Mouse (Mus musculus) cerebellum, adult 2 months (tissue): Measurements from ENCODE around the gene Zmym4. TPM values are rescaled to one million over a fixed set of nuclear protein-coding genes. Genes with fewer than 3 reads are reported as not detected.

ENCODE experiments used
- DNase-seq, 2 experiments: peaks; one replicate each; pipeline ENCODE4 v3.0.0; 2021
- H3K27ac ChIP-seq: fragments of 200-500 bp; 2 replicates; pipeline ENCODE4 v1.5.1; 2012; ENCODE audit warnings: low read length, control low read depth, inconsistent platforms; ENCODE audit not compliant: insufficient read depth
- H3K27me3 ChIP-seq: fragments of 200-500 bp; 2 replicates; pipeline ENCODE4 v1.6.1; 2012; ENCODE audit warnings: inconsistent platforms, mild to moderate bottlenecking, low read length, moderate library complexity; ENCODE audit not compliant: control insufficient read depth, insufficient read depth
- H3K4me1 ChIP-seq: fragments of 200-500 bp; 2 replicates; pipeline ENCODE4 v1.6.1; 2011; ENCODE audit warnings: low read length; ENCODE audit not compliant: control insufficient read depth, insufficient read depth
- H3K4me3 ChIP-seq: fragments of 200-500 bp; replicated peaks from 2 replicates; pipeline ENCODE3; 2011; ENCODE audit warnings: mild to moderate bottlenecking, low read depth, low read length, control low read depth; ENCODE audit not compliant: insufficient read depth
- CTCF ChIP-seq: fragments of 200-500 bp; IDR thresholded peaks from 2 replicates; pipeline ENCODE4 v1.5.1; 2011; ENCODE audit warnings: low read depth, mild to moderate bottlenecking, control low read depth, low read length, moderate library complexity, borderline replicate concordance; ENCODE audit not compliant: insufficient read depth
- POLR2A ChIP-seq: fragments of 200-500 bp; IDR thresholded peaks from 2 replicates; pipeline ENCODE4 v1.6.1; 2011; ENCODE audit warnings: low read length, control low read depth, borderline replicate concordance; ENCODE audit not compliant: insufficient read depth
- WGBS: fragments of 180-500 bp; shearing (Covaris S2); methylation state at CpG from one replicate; pipeline ENCODE4 v1.1.7; 2018; 5-methylcytosine and 5-hydroxymethylcytosine counted together
- polyA plus RNA-seq: library from polyadenylated mRNA; depleted of rRNA; stranded (reverse); fragments of >200 nt; gene quantifications from 2 replicates; pipeline ENCODE4 v1.2.3, GENCODE M21; 2012; rRNA removed

The Zmym4 gene
- polyA plus RNA-seq, 1 experiment: 25.7 TPM

GRCm38 (mm10) chr4:126839873-126840272 is 128.1 kb downstream of the Zmym4 start:
- peak; percentile 70 to 87 for DNase-seq

GRCm38 (mm10) chr4:126838799-126839198 is 129.1 kb downstream of the Zmym4 start:
- TF ChIP-seq CTCF: no peak
- no peak for TF ChIP-seq POLR2A
- H3K27me3 ChIP-seq: no peaks in the 10 kb centered on the region
- H3K4me1 ChIP-seq: no peaks in the 10 kb centered on the region
- DNase-seq: no peak
- no peak overlapping the region for H3K27ac ChIP-seq
- no peak overlapping the region for H3K4me3 ChIP-seq
- 82% methylated on average over 7 of the region's 7 CpGs for WGBS

More at GRCm38 (mm10) chr4:126839873-126840272, 128.1 kb downstream of the Zmym4 start:
- Histone ChIP-seq H3K4me1 (no peaks in the 10 kb centered on the region), H3K27me3 (no peaks in the 10 kb centered on the region), H3K4me3 (no peak overlapping the region), H3K27ac (no peak overlapping the region)
- 21% methylated on average over 7 of the region's 7 CpGs for WGBS
- peak; percentile 96 for TF ChIP-seq CTCF
- TF ChIP-seq POLR2A: no peak

DNA sequence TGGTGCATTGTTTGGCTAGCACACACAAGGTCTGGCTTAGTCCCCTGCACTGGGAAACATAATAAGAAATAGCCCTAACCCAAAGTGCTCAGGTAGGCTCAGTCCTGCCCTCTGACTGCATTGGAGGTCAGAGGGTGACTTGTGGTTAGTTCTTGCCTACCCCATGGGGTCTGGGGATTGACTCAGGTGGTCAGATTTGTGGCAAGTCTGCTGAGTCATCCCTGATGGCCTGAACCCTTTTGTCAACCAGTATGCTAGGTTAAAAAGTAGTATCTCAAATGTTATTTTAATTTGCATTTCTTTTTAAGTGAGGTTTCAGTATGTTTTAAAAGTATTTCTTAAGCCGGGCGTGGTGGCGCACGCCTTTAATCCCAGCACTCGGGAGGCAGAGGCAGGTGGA is 136.8 kb downstream of the Zmym4 start:
- TF ChIP-seq POLR2A (no peak), CTCF (no peak)
- WGBS: 98% methylated on average over 5 of the region's 5 CpGs

GRCm38 (mm10) chr4:126823917-126824316 is 144.0 kb downstream of the Zmym4 start:
- WGBS: 86% methylated on average over 5 of the region's 5 CpGs

More for the DNA sequence above, 136.8 kb downstream of the Zmym4 start:
- DNase-seq: no peak
- no peak overlapping the region for H3K27ac ChIP-seq
- no peaks in the 10 kb centered on the region for H3K4me1 ChIP-seq
- H3K4me3 ChIP-seq: no peak overlapping the region
- no peaks in the 10 kb centered on the region for H3K27me3 ChIP-seq

GRCm38 (mm10) chr4:126822891-126823882 is 144.7 kb downstream of the Zmym4 start:
- TF ChIP-seq POLR2A (no peak), CTCF (no peak)
- no peak overlapping the region for H3K4me3 ChIP-seq
- no peaks in the 10 kb centered on the region for H3K4me1 ChIP-seq
- no peak for DNase-seq
- H3K27ac ChIP-seq: no peak overlapping the region
- 63% methylated on average over 9 of the region's 9 CpGs for WGBS
- no peaks in the 10 kb centered on the region for H3K27me3 ChIP-seq

More at GRCm38 (mm10) chr4:126823917-126824316, 144.0 kb downstream of the Zmym4 start:
- H3K4me1 ChIP-seq: no peaks in the 10 kb centered on the region
- DNase-seq: no peak
- H3K27ac ChIP-seq: no peak overlapping the region
- H3K4me3 ChIP-seq: no peak overlapping the region
- TF ChIP-seq CTCF (no peak), POLR2A (no peak)
- no peaks in the 10 kb centered on the region for H3K27me3 ChIP-seq

DNA sequence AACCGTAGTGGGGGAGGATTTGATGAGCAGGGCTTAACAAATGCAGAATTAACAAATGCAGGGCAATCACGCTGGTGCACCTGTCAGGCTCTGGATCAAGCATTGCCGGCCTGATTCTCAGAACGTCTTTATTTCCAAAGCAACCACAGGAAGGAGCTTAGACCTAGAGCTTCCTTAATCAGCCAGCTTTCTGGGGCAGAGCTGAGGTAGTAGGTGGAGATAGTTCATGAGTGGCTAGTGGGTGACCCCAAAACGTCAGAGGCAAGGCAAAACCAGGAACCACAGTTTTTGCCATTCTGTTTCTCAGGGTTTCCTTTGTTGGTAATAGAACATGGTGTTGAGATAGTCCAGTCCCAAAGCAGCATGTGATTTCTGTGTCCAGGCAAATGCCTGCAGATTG is 153.1 kb downstream of the Zmym4 start:
- H3K27me3 ChIP-seq: no peaks in the 10 kb centered on the region
- TF ChIP-seq CTCF: no peak
- no peak for TF ChIP-seq POLR2A
- no peak overlapping the region for H3K27ac ChIP-seq
- no peak overlapping the region for H3K4me3 ChIP-seq
- WGBS: 74% methylated on average over 5 of the region's 5 CpGs
- DNase-seq: no peak
- no peaks in the 10 kb centered on the region for H3K4me1 ChIP-seq

DNA sequence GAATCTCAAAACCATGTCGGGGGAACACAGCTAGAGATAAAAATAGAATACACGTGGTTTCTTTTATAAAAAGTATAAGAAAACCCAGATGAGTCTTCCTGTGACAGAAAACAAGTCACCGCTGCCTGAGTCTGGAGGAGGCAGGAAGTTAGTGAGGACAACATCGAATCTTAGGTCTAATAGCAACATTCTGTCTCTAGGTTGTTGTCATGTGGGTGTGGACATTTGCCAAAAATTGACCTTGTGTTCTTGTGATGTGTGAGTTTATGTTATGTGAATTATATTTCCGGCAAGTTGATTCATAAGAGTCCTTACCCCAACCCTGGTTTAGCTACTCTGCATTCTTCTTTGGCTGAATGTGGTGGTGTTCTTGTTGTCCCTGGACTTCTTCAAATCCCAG is 154.7 kb downstream of the Zmym4 start:
- 70% methylated on average over 5 of the region's 5 CpGs for WGBS
- no peak overlapping the region for H3K27ac ChIP-seq
- no peaks in the 10 kb centered on the region for H3K27me3 ChIP-seq
- DNase-seq: no peak
- H3K4me1 ChIP-seq: no peaks in the 10 kb centered on the region
- H3K4me3 ChIP-seq: no peak overlapping the region
- TF ChIP-seq POLR2A (no peak), CTCF (no peak)

Other genes with a start within 250 kb of the Zmym4 start
- gene Tfap2e, start 231.9 kb downstream of the Zmym4 start, polyA plus RNA-seq: not detected in 2 replicates
- gene Ncdn, start 214.7 kb downstream of the Zmym4 start, polyA plus RNA-seq: 546 and 554 TPM in 2 replicates
- gene AU040320, start 214.6 kb downstream of the Zmym4 start, polyA plus RNA-seq: 51.0 and 51.2 TPM in 2 replicates
- gene Sfpq, start 53.2 kb upstream of the Zmym4 start, polyA plus RNA-seq: 130 and 134 TPM in 2 replicates
- gene Zmym1, start 93.0 kb upstream of the Zmym4 start, polyA plus RNA-seq: 9.0 and 10.0 TPM in 2 replicates
- 35.3 and 37.0 TPM in 2 replicates for gene Zmym6, start 109.2 kb upstream of the Zmym4 start, polyA plus RNA-seq
- 11.4 and 14.0 TPM in 2 replicates for gene Tmem35b, start 155.6 kb upstream of the Zmym4 start, polyA plus RNA-seq
- gene Dlgap3, start 201.1 kb upstream of the Zmym4 start, polyA plus RNA-seq: 56.1 and 59.8 TPM in 2 replicates